Mouse (Mus musculus) E14TG2a.4 (cell line): ENCODE measurements around the gene Dnmt1.

ENCODE experiments used
- CTCF ChIP-seq: conservative IDR thresholded peaks from 2 replicates; pipeline ENCODE4 v1.5.1; 2014; ENCODE audit warnings: low read length
- NANOG ChIP-seq: IDR thresholded peaks from 2 replicates; pipeline ENCODE4 v1.6.1; 2014; ENCODE audit warnings: borderline replicate concordance, low read length, mixed read lengths

GRCm38 (mm10) chr9:20965606-20966005, 5.9 kb upstream of the Dnmt1 start:
- TF ChIP-seq CTCF: no peak
- no peak for TF ChIP-seq NANOG
